Mouse (Mus musculus): ENCODE data around the gene Ric3. TPM values are rescaled to one million over a fixed set of nuclear protein-coding genes. Genes with fewer than 3 reads are reported as not detected.

Gene Ric3
- total RNA-seq, 2 experiments from 2014 or later = 61.5 to 65.4 TPM

GRCm38 (mm10) chr7:109050831-109051230, 32.3 kb downstream of the Ric3 start:
- no peak for DNase-seq (ENCODE audit: low spot score in 2 of 2)

GRCm38 (mm10) chr7:109045876-109046275, 37.3 kb downstream of the Ric3 start:
- DNase-seq (ENCODE audit: low spot score in 2 of 2) = no peak

- DNase-seq (ENCODE audit: low spot score in 2 of 2) = peak in 1 of 2 experiments; percentile 58
Measured at GRCm38 (mm10) chr7:109039445-109039844, 43.7 kb downstream of the Ric3 start.

- DNase-seq (ENCODE audit: low spot score in 2 of 2) = no peak
Measured at GRCm38 (mm10) chr7:109038987-109039386, 44.1 kb downstream of the Ric3 start.

- DNase-seq (ENCODE audit: low spot score in 2 of 2) = no peak
Measured at GRCm38 (mm10) chr7:109038121-109038735, 44.9 kb downstream of the Ric3 start.

- DNase-seq (ENCODE audit: low spot score in 2 of 2) = no peak
Measured at GRCm38 (mm10) chr7:109032054-109032453, 51.1 kb downstream of the Ric3 start.

GRCm38 (mm10) chr7:109031331-109031730, 51.8 kb downstream of the Ric3 start:
- DNase-seq (ENCODE audit: low spot score in 2 of 2) = no peak

- DNase-seq (ENCODE audit: low spot score in 2 of 2) = no peak
Measured at GRCm38 (mm10) chr7:109029961-109030465, 53.1 kb downstream of the Ric3 start.

- peak; percentile 69 to 79 for DNase-seq (ENCODE audit: low spot score in 2 of 2)
Measured at GRCm38 (mm10) chr7:109028204-109028603, 54.9 kb downstream of the Ric3 start.

- DNase-seq (ENCODE audit: low spot score in 2 of 2) = no peak
Measured at GRCm38 (mm10) chr7:109027721-109028120, 55.4 kb downstream of the Ric3 start.

GRCm38 (mm10) chr7:109026976-109027375, 56.2 kb downstream of the Ric3 start:
- DNase-seq (ENCODE audit: low spot score in 2 of 2) = peak in 1 of 2 experiments; percentile 43

GRCm38 (mm10) chr7:109025743-109026142, 57.4 kb downstream of the Ric3 start:
- DNase-seq (ENCODE audit: low spot score in 2 of 2) = no peak

GRCm38 (mm10) chr7:109021428-109021827, 61.7 kb downstream of the Ric3 start:
- DNase-seq (ENCODE audit: low spot score in 2 of 2) = peak; percentile 71 to 79

GRCm38 (mm10) chr7:109019243-109019642, 63.9 kb downstream of the Ric3 start:
- no peak for DNase-seq (ENCODE audit: low spot score in 2 of 2)

GRCm38 (mm10) chr7:109016378-109016923, 66.7 kb downstream of the Ric3 start:
- no peak for DNase-seq (ENCODE audit: low spot score in 2 of 2)

- DNase-seq (ENCODE audit: low spot score in 2 of 2) = no peak
Measured at GRCm38 (mm10) chr7:109014851-109015250, 68.3 kb downstream of the Ric3 start.

- DNase-seq (ENCODE audit: low spot score in 2 of 2) = peak; percentile 57 to 60
Measured at GRCm38 (mm10) chr7:109012998-109013625, 70.0 kb downstream of the Ric3 start.

- DNase-seq (ENCODE audit: low spot score in 2 of 2) = no peak
Measured at GRCm38 (mm10) chr7:109012575-109012974, 70.6 kb downstream of the Ric3 start.

GRCm38 (mm10) chr7:109011596-109012180, 71.4 kb downstream of the Ric3 start:
- DNase-seq (ENCODE audit: low spot score in 2 of 2) = peak; percentile 55 to 65

- peak; percentile 61 to 72 for DNase-seq (ENCODE audit: low spot score in 2 of 2)
Measured at GRCm38 (mm10) chr7:109010720-109011595, 72.2 kb downstream of the Ric3 start.

- DNase-seq (ENCODE audit: low spot score in 2 of 2) = no peak
Measured at GRCm38 (mm10) chr7:109009260-109009659, 73.9 kb downstream of the Ric3 start.

Data from left cerebral cortex, adult 18-20 months (tissue).